Mouse (Mus musculus) ES-E14 (cell line): Measurements from ENCODE around the gene Cdkn1a. TPM values are rescaled to one million over a fixed set of nuclear protein-coding genes. Genes with fewer than 3 reads are reported as not detected.

ENCODE experiments used
- DNase-seq: peaks from one replicate; pipeline ENCODE4 v3.0.0-alpha.2; 2013; ENCODE audit warnings: low read depth, low spot score
- H3K27ac ChIP-seq: 2 replicates; pipeline ENCODE4 v1.5.1; 2012; ENCODE audit warnings: low read depth, mild to moderate bottlenecking, low read length, moderate library complexity, mixed read lengths; ENCODE audit not compliant: poor library complexity, insufficient read depth, severe bottlenecking
- H3K36me3 ChIP-seq: 2 replicates; pipeline ENCODE4 v1.6.1; 2012; ENCODE audit warnings: mild to moderate bottlenecking, low read length, moderate library complexity, mixed read lengths; ENCODE audit not compliant: control insufficient read depth, poor library complexity, insufficient read depth, severe bottlenecking
- H3K4me1 ChIP-seq, 2 experiments: fragments of 150-350 bp in 1 of 2; sonication (generic) in 1 of 2; 2 replicates each; pipeline ENCODE4 v1.6.1; 2012; ENCODE audit warnings: low read length in 2 of 2, mild to moderate bottlenecking in 1 of 2, mixed read lengths in 1 of 2; ENCODE audit not compliant: control insufficient read depth in 2 of 2, insufficient read depth in 2 of 2, poor library complexity in 1 of 2
- H3K4me3 ChIP-seq, 2 experiments: fragments of 150-350 bp in 1 of 2; sonication (generic) in 1 of 2; 2 replicates each; pipeline ENCODE4 v1.5.1; 2012; ENCODE audit warnings: low read length in 2 of 2, low read depth in 1 of 2, mild to moderate bottlenecking in 1 of 2, mixed read lengths in 1 of 2; ENCODE audit not compliant: insufficient read depth in 1 of 2, poor library complexity in 1 of 2, severe bottlenecking in 1 of 2
- H3K9ac ChIP-seq: 2 replicates; pipeline ENCODE4 v1.6.1; 2012; ENCODE audit warnings: low read depth, mild to moderate bottlenecking, low read length, mixed read lengths; ENCODE audit not compliant: poor library complexity, insufficient read depth, severe bottlenecking
- H3K9me3 ChIP-seq: fragments of 150-350 bp; sonication (generic); 2 replicates; pipeline ENCODE4 v1.6.1; 2012; ENCODE audit warnings: low read depth, mild to moderate bottlenecking, low read length; ENCODE audit not compliant: control insufficient read depth, insufficient read depth
- CHD2 ChIP-seq: IDR thresholded peaks from 2 replicates; pipeline ENCODE4 v1.6.1; 2014; ENCODE audit warnings: mild to moderate bottlenecking, low read depth, low read length, inconsistent platforms
- HCFC1 ChIP-seq: IDR thresholded peaks from 2 replicates; pipeline ENCODE4 v1.6.1; 2012; ENCODE audit warnings: low read length, inconsistent platforms, borderline replicate concordance; ENCODE audit not compliant: insufficient read depth
- MAFK ChIP-seq: IDR thresholded peaks from 2 replicates; pipeline ENCODE4 v1.6.1; 2014; ENCODE audit warnings: mild to moderate bottlenecking, low read depth, low read length, inconsistent platforms; ENCODE audit not compliant: insufficient read depth
- ZC3H11A ChIP-seq: IDR thresholded peaks from 2 replicates; pipeline ENCODE4 v1.6.1; 2012; ENCODE audit warnings: low read depth, mild to moderate bottlenecking, inconsistent platforms, low read length, borderline replicate concordance
- ZNF384 ChIP-seq: IDR thresholded peaks from 2 replicates; pipeline ENCODE4 v1.6.1; 2012; ENCODE audit warnings: low read depth, low read length, inconsistent platforms
- in situ Hi-C, 2 experiments: fragments of 600-800 bp; cut with MboI; formaldehyde crosslinking; loops; one replicate each; pipeline ENCODE4 v1.15.1; 2025; ENCODE audit warnings: low sequenced_read_pairs in 2 of 2, inconsistent platforms in 1 of 2; ENCODE audit not compliant: unreplicated experiment in 2 of 2
- total RNA-seq: library from RNA; depleted of rRNA; stranded (reverse); fragments of 300-350 nt; gene quantifications from 2 replicates; pipeline ENCODE4 v1.2.3, GENCODE M21; 2012

Gene Cdkn1a
- total RNA-seq, 1 experiment, result 32.3 TPM

- TF ChIP-seq MAFK, result no peak
- no peak for TF ChIP-seq CHD2
- no peak for TF ChIP-seq HCFC1
- TF ChIP-seq ZC3H11A, result no peak
- no peak for TF ChIP-seq ZNF384
- no peak overlapping the region for H3K27ac ChIP-seq
- H3K9ac ChIP-seq, result no peak overlapping the region
- peaks cover 0 to 6% of the 10 kb centered on the region in 2 experiments; a peak in 1 of 4 replicates for H3K4me1 ChIP-seq
- no peaks in the 10 kb centered on the region for H3K9me3 ChIP-seq
- DNase-seq, result no peak
- peaks cover 40% of the 10 kb centered on the region for H3K36me3 ChIP-seq
- in situ Hi-C loops, result loop anchor here (10.0 kb wide), 2 partner anchors 50 to 200 kb away; partner anchors contain the start of gene Cdkn1a (in 1 of the 2)
- no peak overlapping the region for H3K4me3 ChIP-seq
Observed at GRCm38 (mm10) chr17:29044146-29044924, 46.4 kb upstream of the Cdkn1a start.

- peaks cover 0 to 6% of the 10 kb centered on the region in 2 experiments; a peak in 1 of 4 replicates for H3K4me1 ChIP-seq
- in situ Hi-C loops, result loop anchor here (5.0 to 10.0 kb wide), 3 partner anchors 47 to 200 kb away; partner anchors contain the start of gene Cdkn1a (in 2 of the 2)
- no peak overlapping the region for H3K9ac ChIP-seq
- TF ChIP-seq MAFK (no peak), CHD2 (no peak), HCFC1 (no peak), ZC3H11A (no peak)
- no peak for DNase-seq
- H3K27ac ChIP-seq, result no peak overlapping the region
- no peak overlapping the region for H3K4me3 ChIP-seq
- H3K9me3 ChIP-seq, result no peaks in the 10 kb centered on the region
- peaks cover 34% of the 10 kb centered on the region for H3K36me3 ChIP-seq
Observed at GRCm38 (mm10) chr17:29044925-29045319, 45.9 kb upstream of the Cdkn1a start.

GRCm38 (mm10) chr17:29045741-29046530 lies 44.8 kb upstream of the Cdkn1a start:
- no peak for DNase-seq
- TF ChIP-seq MAFK, result no peak
- TF ChIP-seq ZC3H11A, result no peak
- TF ChIP-seq CHD2, result no peak
- no peak for TF ChIP-seq HCFC1
- Histone ChIP-seq H3K4me1 (peaks cover 0 to 6% of the 10 kb centered on the region in 2 experiments; a peak in 1 of 4 replicates), H3K36me3 (peaks cover 24% of the 10 kb centered on the region), H3K9ac (no peak overlapping the region), H3K4me3 (no peak overlapping the region), H3K9me3 (no peaks in the 10 kb centered on the region), H3K27ac (no peak overlapping the region)
- in situ Hi-C loops, result loop anchor here (5.0 to 10.0 kb wide), 3 partner anchors 46 to 199 kb away; partner anchors contain the start of gene Cdkn1a (in 2 of the 2)

- in situ Hi-C loops, result loop anchor here (5.0 to 10.0 kb wide), 3 partner anchors 45 to 198 kb away; partner anchors contain the start of gene Cdkn1a (in 2 of the 2)
- Histone ChIP-seq H3K9ac (no peak overlapping the region), H3K36me3 (peaks cover 22% of the 10 kb centered on the region)
Observed at GRCm38 (mm10) chr17:29046863-29047262, 43.9 kb upstream of the Cdkn1a start.

More at GRCm38 (mm10) chr17:29046863-29047262, 43.9 kb upstream of the Cdkn1a start:
- DNase-seq, result no peak
- H3K4me1 ChIP-seq, result peaks cover 0 to 8% of the 10 kb centered on the region in 2 experiments; a peak in 2 of 4 replicates
- no peak overlapping the region for H3K4me3 ChIP-seq
- no peaks in the 10 kb centered on the region for H3K9me3 ChIP-seq
- peak; percentile 95 for TF ChIP-seq ZNF384
- TF ChIP-seq HCFC1, result no peak
- H3K27ac ChIP-seq, result no peak overlapping the region
